In genomic region chr1:155146572-155146980, GRCm38 (mm10) we compare ENCODE assay signal across 8 mouse cellular contexts. TPM values are rescaled to one million over a fixed set of nuclear protein-coding genes. Genes with fewer than 3 reads are reported as not detected.
DNase-seq lines count a peak whose midpoint lies in the region; ATAC-seq and TF ChIP-seq lines count a peak whose summit lies in the region.

Gene Mr1 (minus strand): TSS chr1:155146814.

- H3K27me3 ChIP-seq in G1E (ENCODE audit: insufficient read depth, low read length) = peaks cover 14% of the 10 kb centered on the region
- no peaks in the 10 kb centered on the region for H3K27me3 ChIP-seq in heart, embryonic 11.5 days (ENCODE audit: control insufficient read depth, insufficient read depth, low read length)
- no peaks in the 10 kb centered on the region for H3K27me3 ChIP-seq in kidney, embryonic 15.5 days

- H3K4me1 ChIP-seq in G1E (ENCODE audit: insufficient read depth, low read depth, low read length) = peaks cover 19% of the 10 kb centered on the region
- H3K4me1 ChIP-seq in heart, embryonic 11.5 days (ENCODE audit: control insufficient read depth, insufficient read depth, low read length) = no peaks in the 10 kb centered on the region
- H3K4me1 ChIP-seq in kidney, embryonic 15.5 days = peaks cover 9% of the 10 kb centered on the region; the same call in 1 of the 2 replicates

- H3K9me3 ChIP-seq in G1E (replicated peaks) = no peaks in the 10 kb centered on the region
- no peaks in the 10 kb centered on the region for H3K9me3 ChIP-seq in heart, embryonic 11.5 days (replicated peaks; ENCODE audit: control insufficient read depth, low read length)
- no peaks in the 10 kb centered on the region for H3K9me3 ChIP-seq in kidney, embryonic 15.5 days (replicated peaks)

- peak within 1 kb of the TSS; percentile 17; the same call in 1 of the 2 replicates for H3K9ac ChIP-seq in heart, embryonic 11.5 days (ENCODE audit: low read depth, low read length)
- H3K9ac ChIP-seq in kidney, embryonic 15.5 days = peak within 1 kb of the TSS; percentile 24

- H3K27ac ChIP-seq in heart, embryonic 11.5 days (ENCODE audit: low read depth, low read length) = no peak within 1 kb of the TSS
- H3K27ac ChIP-seq in kidney, embryonic 15.5 days = peak within 1 kb of the TSS; percentile 38

- DNase-seq in frontal cortex, postnatal 10 days (ENCODE audit: low spot score in 2 of 2) = peak; percentile 18 to 42
- DNase-seq in frontal cortex, postnatal 36 days (ENCODE audit: low spot score in 2 of 2) = no peak
- peak; percentile 27 for DNase-seq in G1E (ENCODE audit: low spot score)
- peak; percentile 77 for DNase-seq in embryo, embryonic 10.5 days (ENCODE audit: low spot score)
- DNase-seq in lung, postnatal 25 days (ENCODE audit: low spot score) = peak; percentile 86
- peak; percentile 57 to 68 for DNase-seq in spleen, postnatal 36 days (ENCODE audit: low spot score in 2 of 2)

- TF ChIP-seq CTCF in G1E (IDR thresholded peaks at IDR 0.05; ENCODE audit: low read depth, low read length) = no peak

- ATAC-seq in G1E (ENCODE audit: extremely low read depth, insufficient number of reproducible peaks, low FRiP score, poor library complexity, severe bottlenecking) = peak; percentile 83
- peak; percentile 77 for ATAC-seq in heart, embryonic 11.5 days (replicated peaks; ENCODE audit: insufficient number of reproducible peaks, low FRiP score, low TSS enrichment)
- ATAC-seq in kidney, embryonic 15.5 days (replicated peaks; ENCODE audit: low FRiP score) = peak; percentile 93

- peak within 1 kb of the TSS; percentile 52 for H3K4me3 ChIP-seq in G1E (ENCODE audit: low read depth, low read length)
- peak within 1 kb of the TSS; percentile 27; the same call in 1 of the 2 replicates for H3K4me3 ChIP-seq in heart, embryonic 11.5 days (ENCODE audit: low read depth, low read length)
- H3K4me3 ChIP-seq in kidney, embryonic 15.5 days (replicated peaks) = peak within 1 kb of the TSS; percentile 48

- H3K36me3 ChIP-seq in G1E (replicated peaks) = no peaks in the 10 kb centered on the region
- H3K36me3 ChIP-seq in heart, embryonic 11.5 days (ENCODE audit: control insufficient read depth, insufficient read depth, low read length) = no peaks in the 10 kb centered on the region
- no peaks in the 10 kb centered on the region for H3K36me3 ChIP-seq in kidney, embryonic 15.5 days

- WGBS in heart, embryonic 11.5 days (ENCODE audit: insufficient replicate concordance) = 48% methylated on average over 8 of the region's 8 CpGs
- 26% methylated on average over 8 of the region's 8 CpGs for WGBS in kidney, embryonic 15.5 days

- peak within 1 kb of the TSS; percentile 50 for H3K4me2 ChIP-seq in heart, embryonic 11.5 days
- peak within 1 kb of the TSS; percentile 50 for H3K4me2 ChIP-seq in kidney, embryonic 15.5 days

RNA-seq across cellular contexts. Expression of gene Mr1, which starts in this region (rescaled TPM):
- total RNA-seq in G1E (2014; fragmentation: Nextera tagmentation) = 3.6 and 4.3 TPM in 2 replicates
- 2.3 and 3.0 TPM in 2 replicates for total RNA-seq in G1E (2017)
- 0.02 and 0.09 TPM in 2 replicates for polyA plus RNA-seq in G1E (2012)
- polyA plus RNA-seq in heart, embryonic 11.5 days (2014; fragmentation: Nextera tagmentation; extraction: Ambion mirVana) = 2.3 and 3.8 TPM in 2 replicates
- polyA plus RNA-seq in kidney, embryonic 15.5 days (2015; fragmentation: Nextera tagmentation; extraction: Ambion mirVana) = 5.7 and 6.3 TPM in 2 replicates

Comparison
In these comparisons a context has a peak if more than half of its experiments do, and no peak if none do; other contexts are left out.
1. DNase-seq: peak in frontal cortex, postnatal 10 days (2 of 2), G1E (single experiment), embryo, embryonic 10.5 days (single experiment), lung, postnatal 25 days (single experiment) and spleen, postnatal 36 days (2 of 2); none in frontal cortex, postnatal 36 days (0 of 2).
2. Peak in every context shown above with its lines, with median percentiles within 50 percentile points of each other: ATAC-seq and H3K4me3 ChIP-seq.